Mouse (Mus musculus) myocyte (in vitro differentiated cells): ENCODE results near the gene Krtdap.

Experiments
- MAX ChIP-seq: IDR thresholded peaks from one replicate; pipeline ENCODE4 v1.6.1; 2011; ENCODE audit warnings: low read depth, mild to moderate bottlenecking, control low read depth
- POLR2A ChIP-seq: IDR thresholded peaks from one replicate; pipeline ENCODE4 v1.6.1; 2011; ENCODE audit warnings: low read depth, mild to moderate bottlenecking, control low read depth, moderate library complexity; ENCODE audit not compliant: insufficient read length
- POLR2AphosphoS2 ChIP-seq: IDR thresholded peaks from one replicate; pipeline ENCODE4 v1.6.1; 2011; ENCODE audit warnings: low read depth, control low read depth; ENCODE audit not compliant: insufficient read length
- REST ChIP-seq: IDR thresholded peaks from one replicate; pipeline ENCODE4 v1.6.1; 2011; ENCODE audit warnings: mild to moderate bottlenecking, control low read depth, moderate library complexity; ENCODE audit not compliant: insufficient read depth, insufficient read length
- SRF ChIP-seq: IDR thresholded peaks from one replicate; pipeline ENCODE4 v1.6.1; 2011; ENCODE audit warnings: low read depth; ENCODE audit not compliant: control insufficient read depth, insufficient read length
- TCF12 ChIP-seq: IDR thresholded peaks from one replicate; pipeline ENCODE4 v1.6.1; 2011; ENCODE audit warnings: mild to moderate bottlenecking, control low read depth; ENCODE audit not compliant: poor library complexity, insufficient read depth, severe bottlenecking
- USF1 ChIP-seq: IDR thresholded peaks from one replicate; pipeline ENCODE4 v1.6.1; 2011; ENCODE audit warnings: low read depth, mild to moderate bottlenecking, control low read depth, moderate library complexity

GRCm38 (mm10) chr7:30805924-30806323 is 18.2 kb downstream of the Krtdap start:
- TF ChIP-seq MAX = no peak
- TF ChIP-seq POLR2AphosphoS2 = no peak
- no peak for TF ChIP-seq POLR2A
- no peak for TF ChIP-seq SRF
- TF ChIP-seq TCF12 = no peak
- no peak for TF ChIP-seq USF1
- no peak for TF ChIP-seq REST
